Mouse (Mus musculus): Measurements from ENCODE around the gene Engase. TPM values are rescaled to one million over a fixed set of nuclear protein-coding genes. Genes with fewer than 3 reads are reported as not detected.

Gene Engase
- polyA plus RNA-seq, 1 experiment from 2014 or later = 6.5 TPM

DNA sequence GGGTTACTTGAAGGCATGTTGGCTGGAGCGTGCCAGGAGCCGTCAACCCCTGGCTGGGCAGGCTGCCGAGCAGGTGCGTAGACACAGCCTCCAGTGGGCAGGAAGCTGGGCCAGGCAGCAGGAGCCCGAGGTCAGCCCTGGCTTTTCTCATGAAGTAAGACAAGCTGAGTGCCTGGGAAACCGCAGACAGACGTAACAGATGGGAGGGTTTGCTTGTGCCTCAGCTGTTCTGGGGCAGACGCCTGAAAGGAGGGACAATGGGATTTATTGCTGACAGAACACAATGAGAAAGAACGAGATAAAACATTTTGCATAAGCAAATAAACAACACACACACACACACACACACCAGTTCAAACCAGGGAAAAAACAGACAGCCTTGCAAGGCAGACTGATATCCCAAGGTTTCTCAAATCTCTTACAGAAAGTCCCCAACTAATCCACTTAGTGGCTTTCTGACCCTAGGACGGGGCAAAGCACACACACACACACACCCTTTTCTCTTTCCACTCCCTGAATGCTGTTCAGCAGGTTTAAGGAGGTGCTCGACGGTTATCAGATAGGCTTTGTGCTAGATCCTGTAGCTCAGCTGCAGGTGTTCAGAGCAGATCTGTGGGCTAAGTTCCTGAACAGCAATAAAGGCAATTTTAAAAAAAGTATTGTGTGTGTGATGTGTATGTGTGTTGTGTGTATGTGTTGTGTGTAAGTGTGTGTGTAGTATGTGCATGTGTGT, 6.2 kb upstream of the Engase start:
- H3K9ac ChIP-seq (ENCODE audit: low read depth, low read length) = no peak overlapping the region
- no peak overlapping the region for H3K4me3 ChIP-seq (ENCODE audit: low read length)
- no peaks in the 10 kb centered on the region for H3K27me3 ChIP-seq (replicated peaks; ENCODE audit: control insufficient read depth, insufficient read depth, low read length)
- 15% methylated on average over 12 of the region's 12 CpGs for WGBS
- peak overlapping the region; percentile 16; the same call in 1 of the 2 replicates for H3K27ac ChIP-seq (ENCODE audit: low read depth, low read length)
- no peaks in the 10 kb centered on the region for H3K36me3 ChIP-seq (ENCODE audit: control insufficient read depth, insufficient read depth, low read length)
- no peaks in the 10 kb centered on the region for H3K9me3 ChIP-seq (ENCODE audit: control insufficient read depth, low read length)
- H3K4me2 ChIP-seq (ENCODE audit: low read length) = no peak overlapping the region
- 0 out of 2 replicates have a peak, but pooled peaks have one; percentile 34 for ATAC-seq
- H3K4me1 ChIP-seq (ENCODE audit: control insufficient read depth, insufficient read depth, low read depth, low read length) = peaks cover 5% of the 10 kb centered on the region

DNA sequence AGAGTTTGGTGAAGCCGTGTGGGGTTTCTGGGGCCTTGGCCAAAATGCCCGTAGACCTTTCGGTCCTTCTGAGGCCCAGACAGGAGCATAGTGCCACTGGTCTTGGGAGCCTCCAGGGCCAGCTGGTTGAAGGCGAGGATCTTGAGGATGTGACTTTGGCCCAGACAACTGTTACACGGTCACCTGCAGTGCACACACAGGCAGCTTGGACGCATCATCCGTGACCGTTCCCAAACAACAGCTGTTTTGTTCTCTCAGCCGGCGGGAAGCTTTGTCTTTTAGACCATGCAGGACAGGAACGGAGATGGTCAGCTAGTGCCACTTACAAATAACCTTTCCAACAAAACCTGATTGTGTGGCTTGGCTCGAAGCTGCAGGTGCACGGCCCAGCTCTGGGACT, 5.0 kb upstream of the Engase start:
- Histone ChIP-seq H3K27me3 (replicated peaks; ENCODE audit: control insufficient read depth, insufficient read depth, low read length) (no peaks in the 10 kb centered on the region), H3K4me2 (ENCODE audit: low read length) (no peak overlapping the region), H3K4me1 (ENCODE audit: control insufficient read depth, insufficient read depth, low read depth, low read length) (peaks cover 7% of the 10 kb centered on the region), H3K27ac (ENCODE audit: low read depth, low read length) (no peak overlapping the region), H3K9me3 (ENCODE audit: control insufficient read depth, low read length) (no peaks in the 10 kb centered on the region), H3K36me3 (ENCODE audit: control insufficient read depth, insufficient read depth, low read length) (no peaks in the 10 kb centered on the region), H3K9ac (ENCODE audit: low read depth, low read length) (no peak overlapping the region), H3K4me3 (ENCODE audit: low read length) (no peak overlapping the region)
- no peak for ATAC-seq
- 34% methylated on average over 13 of the region's 13 CpGs for WGBS

DNA sequence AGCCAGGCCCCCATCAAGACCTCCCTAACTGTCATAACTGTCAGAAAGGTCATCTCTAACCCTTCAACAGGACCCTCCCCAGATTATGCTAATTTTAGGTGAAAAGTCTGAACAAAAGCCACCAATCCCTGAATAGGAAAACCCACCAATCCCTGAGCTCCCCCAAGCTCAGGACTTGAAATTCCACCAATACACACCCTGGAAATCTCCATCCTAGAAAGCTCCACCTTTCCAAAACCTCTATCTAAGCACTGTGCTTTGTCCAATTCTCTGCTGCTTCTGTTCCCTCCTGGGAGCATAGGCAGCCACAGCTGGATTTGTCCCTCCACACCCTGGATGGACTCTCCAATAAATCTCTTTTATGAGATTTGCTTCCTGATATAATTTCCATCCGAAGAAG, 3.5 kb upstream of the Engase start:
- WGBS = 91% methylated on average over 1 of the region's 1 CpGs
- no peak overlapping the region for H3K9ac ChIP-seq (ENCODE audit: low read depth, low read length)

DNA sequence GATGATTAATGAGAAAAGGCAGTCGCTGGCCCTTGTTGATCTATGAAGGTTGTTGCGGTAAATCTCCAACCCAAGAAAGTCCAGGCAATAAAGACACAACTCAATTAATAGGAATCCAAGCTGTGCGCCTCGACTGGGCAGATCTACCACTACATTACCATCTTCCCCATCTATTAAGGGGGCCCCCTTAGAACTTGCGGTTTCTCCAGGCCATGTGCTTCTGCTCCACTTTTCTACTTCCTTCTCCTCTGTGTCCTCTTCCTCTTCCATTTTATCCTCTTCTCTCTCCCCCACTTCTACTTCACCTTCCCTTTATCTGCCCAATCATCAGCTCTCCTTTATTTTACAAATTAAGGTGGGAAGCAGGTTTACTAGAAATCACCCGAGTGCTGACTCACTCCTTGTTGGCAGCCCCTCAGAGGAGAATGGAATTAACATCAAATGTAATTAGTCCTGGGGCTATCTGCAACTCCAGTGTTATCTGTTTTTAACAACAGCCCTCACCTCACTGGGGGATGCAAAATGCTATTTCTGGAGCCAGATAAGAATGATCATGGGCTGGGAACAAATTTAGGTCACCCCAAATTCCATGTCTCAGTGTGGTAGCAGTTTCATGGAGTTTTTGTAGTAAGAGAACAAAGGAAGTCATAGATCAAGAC, 2.7 kb upstream of the Engase start:
- Histone ChIP-seq H3K27me3 (replicated peaks; ENCODE audit: control insufficient read depth, insufficient read depth, low read length) (no peaks in the 10 kb centered on the region), H3K27ac (ENCODE audit: low read depth, low read length) (no peak overlapping the region), H3K9ac (ENCODE audit: low read depth, low read length) (no peak overlapping the region), H3K9me3 (ENCODE audit: control insufficient read depth, low read length) (no peaks in the 10 kb centered on the region), H3K4me3 (ENCODE audit: low read length) (no peak overlapping the region), H3K4me1 (ENCODE audit: control insufficient read depth, insufficient read depth, low read depth, low read length) (peaks cover 14% of the 10 kb centered on the region), H3K4me2 (ENCODE audit: low read length) (no peak overlapping the region), H3K36me3 (ENCODE audit: control insufficient read depth, insufficient read depth, low read length) (no peaks in the 10 kb centered on the region)
- ATAC-seq = no peak
- WGBS = 85% methylated on average over 6 of the region's 6 CpGs

More for the DNA sequence above, 3.5 kb upstream of the Engase start:
- peaks cover 14% of the 10 kb centered on the region for H3K4me1 ChIP-seq (ENCODE audit: control insufficient read depth, insufficient read depth, low read depth, low read length)
- ATAC-seq = no peak
- no peaks in the 10 kb centered on the region for H3K9me3 ChIP-seq (ENCODE audit: control insufficient read depth, low read length)
- H3K36me3 ChIP-seq (ENCODE audit: control insufficient read depth, insufficient read depth, low read length) = no peaks in the 10 kb centered on the region
- no peak overlapping the region for H3K4me3 ChIP-seq (ENCODE audit: low read length)
- no peaks in the 10 kb centered on the region for H3K27me3 ChIP-seq (replicated peaks; ENCODE audit: control insufficient read depth, insufficient read depth, low read length)
- no peak overlapping the region for H3K4me2 ChIP-seq (ENCODE audit: low read length)
- H3K27ac ChIP-seq (ENCODE audit: low read depth, low read length) = no peak overlapping the region

DNA sequence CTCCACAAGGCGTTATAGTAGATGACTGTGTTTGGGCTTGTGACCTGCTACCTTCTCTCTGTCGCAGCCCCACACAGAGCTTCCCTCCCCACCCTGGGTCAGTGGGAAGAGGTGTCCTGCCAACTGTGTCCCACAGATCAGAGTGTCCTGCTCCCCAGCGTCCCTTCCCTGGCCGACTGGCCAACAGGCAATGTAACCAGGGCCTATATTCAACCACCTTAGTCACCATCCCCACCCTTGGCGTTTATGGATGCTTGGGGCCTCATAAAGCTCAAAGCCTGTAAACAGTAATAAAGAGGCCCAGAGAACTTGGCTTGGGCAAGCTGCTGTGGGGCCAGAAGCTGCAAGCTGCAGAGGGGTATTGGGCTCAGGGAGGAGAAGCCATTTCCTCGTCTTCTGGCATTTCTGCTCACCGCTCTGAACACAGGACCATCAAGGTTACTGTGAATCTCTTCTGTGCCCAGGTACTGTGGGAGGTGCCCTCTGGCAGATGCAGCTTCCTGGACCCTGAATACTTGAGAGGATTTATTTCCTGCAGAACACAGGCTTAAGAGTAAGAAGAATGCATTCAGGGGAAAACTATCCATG, 1.0 kb upstream of the Engase start:
- Histone ChIP-seq H3K4me1 (ENCODE audit: control insufficient read depth, insufficient read depth, low read depth, low read length) (peaks cover 10% of the 10 kb centered on the region), H3K4me3 (ENCODE audit: low read length) (no peak overlapping the region), H3K9ac (ENCODE audit: low read depth, low read length) (no peak overlapping the region), H3K36me3 (ENCODE audit: control insufficient read depth, insufficient read depth, low read length) (no peaks in the 10 kb centered on the region), H3K27me3 (replicated peaks; ENCODE audit: control insufficient read depth, insufficient read depth, low read length) (no peaks in the 10 kb centered on the region), H3K27ac (ENCODE audit: low read depth, low read length) (no peak overlapping the region), H3K4me2 (ENCODE audit: low read length) (no peak overlapping the region), H3K9me3 (ENCODE audit: control insufficient read depth, low read length) (no peaks in the 10 kb centered on the region)
- ATAC-seq = no peak
- WGBS = 94% methylated on average over 7 of the region's 7 CpGs

DNA sequence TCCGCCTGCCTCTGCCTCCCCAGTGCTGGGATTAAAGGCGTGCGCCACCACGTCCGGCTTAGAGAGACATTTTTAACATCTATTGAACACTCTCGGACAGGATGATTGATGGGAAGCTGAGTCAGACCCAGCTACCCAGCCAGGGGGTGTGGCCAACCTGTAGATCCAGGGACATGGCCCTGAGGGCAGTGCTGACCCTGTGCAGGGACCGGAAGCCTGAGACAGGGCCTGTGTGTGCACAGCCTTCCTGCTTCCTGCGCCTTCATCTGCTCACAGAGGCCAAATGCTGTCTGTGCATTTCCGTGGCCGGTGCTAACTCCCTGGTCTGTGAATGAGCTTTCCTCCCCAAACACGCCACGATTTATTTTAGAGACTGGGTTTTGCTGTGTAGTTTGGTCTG, 3.1 kb downstream of the Engase start:
- no peak overlapping the region for H3K27ac ChIP-seq (ENCODE audit: low read depth, low read length)
- H3K9ac ChIP-seq (ENCODE audit: low read depth, low read length) = no peak overlapping the region
- H3K4me2 ChIP-seq (ENCODE audit: low read length) = no peak overlapping the region
- no peak overlapping the region for H3K4me3 ChIP-seq (ENCODE audit: low read length)
- ATAC-seq = no peak
- no peaks in the 10 kb centered on the region for H3K9me3 ChIP-seq (ENCODE audit: control insufficient read depth, low read length)
- peaks cover 10% of the 10 kb centered on the region; the same call in 1 of the 2 replicates for H3K4me1 ChIP-seq (ENCODE audit: control insufficient read depth, insufficient read depth, low read depth, low read length)
- 81% methylated on average over 12 of the region's 12 CpGs for WGBS
- H3K27me3 ChIP-seq (replicated peaks; ENCODE audit: control insufficient read depth, insufficient read depth, low read length) = no peaks in the 10 kb centered on the region
- H3K36me3 ChIP-seq (ENCODE audit: control insufficient read depth, insufficient read depth, low read length) = no peaks in the 10 kb centered on the region

DNA sequence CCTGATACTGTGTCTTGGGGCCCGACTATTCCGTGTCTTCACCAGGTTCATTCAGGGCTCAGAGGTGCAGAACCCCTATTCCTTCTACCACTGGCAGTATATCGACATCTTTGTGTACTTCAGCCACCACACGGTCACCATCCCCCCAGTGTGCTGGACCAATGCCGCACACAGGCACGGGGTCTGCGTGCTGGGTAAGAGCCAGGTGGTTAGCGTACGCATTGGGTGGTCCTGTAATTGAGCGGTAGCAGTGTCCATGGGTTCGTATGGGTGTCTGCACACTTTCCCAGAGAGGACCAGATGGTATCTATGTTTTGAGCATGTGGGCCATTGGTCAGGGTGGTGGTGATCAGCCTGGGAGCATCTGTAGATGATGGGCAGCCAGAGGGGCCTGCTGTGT, 4.6 kb downstream of the Engase start:
- Histone ChIP-seq H3K4me2 (ENCODE audit: low read length) (no peak overlapping the region), H3K9ac (ENCODE audit: low read depth, low read length) (no peak overlapping the region), H3K27ac (ENCODE audit: low read depth, low read length) (no peak overlapping the region), H3K4me1 (ENCODE audit: control insufficient read depth, insufficient read depth, low read depth, low read length) (peaks cover 10% of the 10 kb centered on the region; the same call in 1 of the 2 replicates), H3K9me3 (ENCODE audit: control insufficient read depth, low read length) (no peaks in the 10 kb centered on the region), H3K36me3 (ENCODE audit: control insufficient read depth, insufficient read depth, low read length) (no peaks in the 10 kb centered on the region), H3K4me3 (ENCODE audit: low read length) (no peak overlapping the region), H3K27me3 (replicated peaks; ENCODE audit: control insufficient read depth, insufficient read depth, low read length) (no peaks in the 10 kb centered on the region)
- ATAC-seq = no peak
- 86% methylated on average over 11 of the region's 11 CpGs for WGBS

DNA sequence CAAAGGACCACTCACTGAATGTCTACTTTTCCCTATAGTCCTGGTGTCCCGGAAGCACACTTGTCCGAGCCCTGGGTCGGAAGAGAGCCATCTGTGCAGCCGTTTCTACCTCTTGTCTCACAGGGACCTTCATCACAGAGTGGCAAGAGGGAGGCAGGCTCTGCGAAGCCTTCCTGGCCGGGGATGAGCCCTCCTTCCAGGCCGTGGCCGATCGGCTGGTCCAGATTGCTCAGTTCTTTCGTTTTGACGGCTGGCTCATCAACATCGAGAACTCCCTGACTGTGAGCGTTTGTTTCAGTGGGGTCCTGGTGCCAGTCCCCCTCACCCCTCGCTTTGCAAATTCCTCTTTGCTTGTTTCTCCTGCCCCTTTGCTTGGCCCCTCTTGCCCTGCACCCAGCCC, 5.1 kb downstream of the Engase start:
- ATAC-seq = no peak
- no peak overlapping the region for H3K9ac ChIP-seq (ENCODE audit: low read depth, low read length)
- H3K27ac ChIP-seq (ENCODE audit: low read depth, low read length) = no peak overlapping the region
- no peaks in the 10 kb centered on the region for H3K36me3 ChIP-seq (ENCODE audit: control insufficient read depth, insufficient read depth, low read length)
- 87% methylated on average over 14 of the region's 14 CpGs for WGBS
- H3K27me3 ChIP-seq (replicated peaks; ENCODE audit: control insufficient read depth, insufficient read depth, low read length) = no peaks in the 10 kb centered on the region
- no peaks in the 10 kb centered on the region for H3K9me3 ChIP-seq (ENCODE audit: control insufficient read depth, low read length)
- no peak overlapping the region for H3K4me2 ChIP-seq (ENCODE audit: low read length)
- no peak overlapping the region for H3K4me3 ChIP-seq (ENCODE audit: low read length)
- H3K4me1 ChIP-seq (ENCODE audit: control insufficient read depth, insufficient read depth, low read depth, low read length) = peaks cover 7% of the 10 kb centered on the region; the same call in 1 of the 2 replicates

DNA sequence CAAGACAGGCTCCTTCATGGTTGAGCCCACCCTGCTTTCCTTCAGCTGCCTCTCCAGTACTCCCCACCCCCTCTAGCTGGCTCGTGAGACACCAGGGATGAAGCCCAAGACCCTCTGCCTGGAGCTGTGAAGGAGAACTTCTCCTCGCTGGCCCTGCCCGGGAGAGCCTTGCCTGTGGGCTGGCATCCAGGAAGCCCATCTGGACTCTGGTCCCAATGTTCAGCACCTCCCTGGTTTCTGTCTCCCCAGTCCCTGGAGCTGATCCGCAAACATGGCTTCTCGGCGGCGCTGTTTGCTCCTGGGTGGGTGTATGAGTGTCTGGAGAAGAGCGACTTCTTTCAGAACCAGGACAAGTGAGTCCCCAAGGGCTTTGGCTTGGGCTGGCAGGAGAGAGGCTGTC, 7.5 kb downstream of the Engase start:
- Histone ChIP-seq H3K9me3 (ENCODE audit: control insufficient read depth, low read length) (no peaks in the 10 kb centered on the region), H3K4me1 (ENCODE audit: control insufficient read depth, insufficient read depth, low read depth, low read length) (peaks cover 8% of the 10 kb centered on the region), H3K27me3 (replicated peaks; ENCODE audit: control insufficient read depth, insufficient read depth, low read length) (no peaks in the 10 kb centered on the region), H3K4me3 (ENCODE audit: low read length) (no peak overlapping the region), H3K27ac (ENCODE audit: low read depth, low read length) (no peak overlapping the region), H3K36me3 (ENCODE audit: control insufficient read depth, insufficient read depth, low read length) (no peaks in the 10 kb centered on the region; the same call in 1 of the 2 replicates), H3K9ac (ENCODE audit: low read depth, low read length) (no peak overlapping the region), H3K4me2 (ENCODE audit: low read length) (no peak overlapping the region)
- no peak for ATAC-seq
- 74% methylated on average over 8 of the region's 8 CpGs for WGBS
